Mouse (Mus musculus): ENCODE data around the gene Cd59b. TPM values are rescaled to one million over a fixed set of nuclear protein-coding genes. Genes with fewer than 3 reads are reported as not detected.
A peak's percentile ranks its signal among the peaks of the same experiment; 100 is the strongest.
"Not testable (repeated sequence)": the region's sequence is repeated elsewhere in the genome, so short reads cannot be mapped to it uniquely, and the experiment has no call there.

Gene Cd59b
- polyA plus RNA-seq, 1 experiment = 2.2 TPM

- no peak for DNase-seq (ENCODE audit: low read depth, low spot score)
- 81% methylated on average over 4 of the region's 4 CpGs for WGBS
Observed at GRCm38 (mm10) chr2:104110031-104110430, 40.4 kb downstream of the Cd59b start.

DNA sequence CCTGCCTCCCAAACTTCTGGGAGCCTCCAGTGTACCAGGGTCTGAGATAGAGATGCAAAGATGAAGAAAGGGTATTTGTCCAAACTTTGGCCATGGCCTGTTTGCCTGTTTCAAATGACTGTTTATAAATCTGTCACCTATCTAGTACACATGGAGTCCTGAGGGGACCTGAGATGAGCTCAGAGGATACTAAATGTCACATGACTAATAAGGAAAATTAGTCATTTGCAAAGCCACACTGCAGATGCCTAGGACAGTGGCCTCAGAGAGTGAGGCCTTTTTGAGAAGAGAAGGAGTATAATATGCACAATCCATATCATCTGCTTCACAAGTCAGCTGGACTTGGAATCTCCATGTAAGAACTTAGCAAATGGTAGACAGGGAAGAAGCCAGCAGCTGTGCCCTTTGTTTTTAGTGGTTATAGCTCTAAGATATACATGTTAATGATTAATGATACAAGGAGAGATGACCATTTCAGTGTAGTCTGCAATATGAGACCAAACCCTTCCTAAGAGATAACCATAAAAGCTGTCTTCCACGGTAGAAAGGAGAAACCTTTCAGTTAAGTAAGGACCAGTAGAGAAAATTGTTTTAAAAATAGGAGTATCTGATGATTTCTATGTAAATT, 41.6 kb downstream of the Cd59b start:
- WGBS = no CpG with 5 or more reads among the region's 1 CpGs
- not testable (repeated sequence) for DNase-seq (ENCODE audit: low read depth, low spot score)

GRCm38 (mm10) chr2:104113563-104113962, 43.9 kb downstream of the Cd59b start:
- DNase-seq (ENCODE audit: low read depth, low spot score) = not testable (repeated sequence)

- WGBS = 63% methylated on average over 3 of the region's 3 CpGs
- no peak for DNase-seq (ENCODE audit: low read depth, low spot score)
Observed at GRCm38 (mm10) chr2:104114898-104115297, 45.2 kb downstream of the Cd59b start.

DNA sequence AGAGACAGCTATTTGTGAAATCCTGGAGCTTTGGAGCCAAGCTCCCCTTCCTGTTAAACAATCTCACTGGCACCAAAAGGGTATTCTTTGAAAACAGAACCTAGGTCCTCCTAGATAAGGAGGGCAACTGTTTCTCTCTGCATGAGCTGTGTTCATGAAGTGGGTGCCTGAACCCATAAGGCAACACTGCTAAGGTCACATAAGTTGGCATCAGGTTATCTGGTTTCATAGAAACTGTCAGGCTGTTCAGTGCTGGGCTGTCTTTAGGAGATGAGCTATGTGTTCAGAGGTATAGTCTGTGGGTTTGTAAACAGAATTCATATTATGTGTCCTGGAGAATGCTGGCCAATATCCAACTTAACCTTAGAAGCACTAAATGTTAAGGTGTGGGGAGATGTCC, 47.5 kb downstream of the Cd59b start:
- DNase-seq (ENCODE audit: low read depth, low spot score) = not testable (repeated sequence)

- DNase-seq (ENCODE audit: low read depth, low spot score) = no peak
- 52% methylated on average over 1 of the region's 1 CpGs for WGBS
Observed at GRCm38 (mm10) chr2:104119097-104119496, 49.4 kb downstream of the Cd59b start.

DNA sequence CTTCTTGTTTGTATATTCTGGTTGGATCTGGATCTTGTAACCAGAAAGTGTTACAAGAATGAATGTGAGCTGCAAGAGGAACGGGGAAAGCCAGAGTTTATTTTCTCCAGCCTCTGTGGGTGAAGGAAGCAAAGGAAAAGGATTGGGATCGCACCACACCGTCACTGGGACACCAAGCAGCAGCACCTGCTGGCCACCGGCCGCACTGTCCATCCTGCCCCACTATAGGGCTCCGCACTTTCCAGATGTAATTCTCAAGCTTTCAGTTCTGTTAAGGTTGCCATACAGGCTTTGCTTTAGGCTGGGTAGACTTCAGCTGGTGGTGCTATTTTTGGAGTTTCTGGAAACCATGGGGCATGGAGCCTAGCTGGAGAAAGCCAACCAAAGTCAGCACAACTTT, 50.7 kb downstream of the Cd59b start:
- no peak for DNase-seq (ENCODE audit: low read depth, low spot score)
- WGBS = 68% methylated on average over 6 of the region's 6 CpGs

DNA sequence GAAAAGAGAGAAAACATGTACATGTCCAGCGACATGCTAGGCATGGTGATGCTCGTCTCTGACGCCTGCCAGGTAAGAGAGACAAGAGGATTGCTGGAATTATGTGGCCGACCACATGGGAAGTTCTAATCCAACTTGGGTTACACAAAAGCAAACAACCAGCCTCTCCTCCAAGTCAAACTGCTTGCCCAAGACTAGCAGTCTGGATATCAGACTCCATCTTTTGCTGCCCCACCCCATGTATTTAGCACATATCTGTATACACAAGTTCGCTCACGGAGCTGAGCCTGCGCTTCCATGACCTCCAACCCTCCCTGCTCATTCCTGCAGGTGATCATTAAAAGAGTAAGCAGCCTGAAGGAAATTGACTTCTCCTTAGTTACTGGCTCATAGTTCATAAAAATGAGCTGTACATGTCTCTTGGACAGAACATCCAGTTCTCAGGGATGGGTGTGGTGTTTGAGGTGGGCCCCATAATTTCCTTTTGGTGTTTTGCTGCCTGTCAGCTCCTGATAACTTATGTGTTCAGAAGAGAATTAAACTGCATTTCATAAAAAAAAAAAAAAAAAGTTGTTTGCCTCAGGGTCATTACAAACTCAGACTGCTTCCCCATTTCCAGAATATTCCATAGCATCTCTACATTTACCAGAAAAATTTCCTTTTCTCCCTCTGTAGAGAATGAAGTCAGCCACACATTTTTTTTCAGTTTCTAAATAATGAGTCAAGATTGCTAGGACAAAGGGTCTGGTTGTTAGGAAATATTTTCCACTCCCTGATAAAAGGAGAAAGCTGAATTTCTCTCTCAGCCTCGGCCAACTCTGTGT, 52.2 kb downstream of the Cd59b start:
- DNase-seq (ENCODE audit: low read depth, low spot score) = no peak

DNA sequence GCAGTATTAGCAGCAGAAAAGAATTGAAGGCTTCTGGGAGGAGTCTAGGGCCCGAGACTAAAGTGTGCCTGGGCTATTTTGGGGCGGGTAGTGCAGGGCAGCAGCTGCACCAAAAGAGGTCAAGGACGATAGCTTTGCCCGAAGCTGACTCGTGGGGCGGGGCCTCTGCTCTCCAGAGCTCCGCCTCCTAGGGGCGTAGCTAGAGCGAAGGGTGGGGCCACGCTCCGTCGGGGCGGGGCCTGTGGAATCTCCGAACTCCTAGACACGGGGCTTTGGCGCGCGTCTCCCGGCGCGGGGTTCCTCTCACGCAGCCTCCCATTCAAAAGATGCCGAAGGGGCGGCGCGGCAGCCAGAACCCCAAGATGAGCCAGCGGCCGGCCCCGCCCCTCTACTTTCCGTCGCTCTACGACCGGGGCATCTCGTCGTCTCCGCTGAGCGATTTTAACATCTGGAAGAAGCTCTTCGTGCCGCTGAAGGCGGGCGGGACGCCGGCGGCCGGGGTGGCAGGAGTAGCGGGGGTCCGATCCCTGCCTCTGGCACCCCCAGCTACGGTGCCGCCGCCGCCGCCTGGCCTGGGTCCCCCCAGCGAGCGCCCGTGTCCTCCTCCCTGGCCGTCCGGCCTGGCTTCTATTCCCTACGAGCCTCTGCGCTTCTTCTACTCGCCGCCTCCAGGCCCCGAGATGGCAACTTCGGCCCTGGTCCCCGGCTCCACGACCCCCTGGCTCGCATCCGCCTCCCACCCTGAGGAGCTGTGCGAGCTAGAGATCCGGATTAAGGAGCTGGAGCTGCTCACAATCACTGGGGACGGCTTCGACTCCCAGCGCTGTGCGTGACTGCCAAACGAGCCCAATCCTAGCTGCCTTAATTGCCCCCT, 53.1 kb downstream of the Cd59b start, which contains the start of gene A930018P22Rik:
Gene A930018P22Rik, plus strand, starts transcription at position 265 of the 874 bp plus-strand sequence.
- 2% methylated on average over 74 of the region's 74 CpGs for WGBS
- DNase-seq (ENCODE audit: low read depth, low spot score) = peak; percentile 47

More for the DNA sequence above, 52.2 kb downstream of the Cd59b start:
- WGBS = 48% methylated on average over 8 of the region's 8 CpGs

- WGBS = 42% methylated on average over 3 of the region's 3 CpGs
- no peak for DNase-seq (ENCODE audit: low read depth, low spot score)
Observed at GRCm38 (mm10) chr2:104123540-104123939, 53.9 kb downstream of the Cd59b start.

DNA sequence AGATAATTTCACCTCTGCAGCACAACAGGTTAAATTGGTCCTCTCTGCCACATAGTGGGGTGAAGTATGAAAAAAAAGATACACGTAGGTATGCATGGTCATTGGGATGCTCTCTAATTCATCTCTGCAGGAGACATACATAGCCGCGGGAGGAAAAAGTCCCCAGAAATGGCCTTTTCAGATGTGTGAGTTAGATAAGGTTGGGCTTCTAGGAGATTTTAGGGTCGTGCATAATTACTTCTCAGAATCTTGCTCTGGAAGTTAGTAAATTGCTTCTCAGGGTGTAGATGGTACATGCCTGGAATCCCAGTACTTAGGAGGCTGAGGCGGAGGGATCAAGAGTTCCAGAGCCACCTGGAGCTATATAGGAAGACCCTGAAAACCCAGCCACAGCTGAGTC, 54.4 kb downstream of the Cd59b start:
- WGBS = 75% methylated on average over 5 of the region's 5 CpGs

DNA sequence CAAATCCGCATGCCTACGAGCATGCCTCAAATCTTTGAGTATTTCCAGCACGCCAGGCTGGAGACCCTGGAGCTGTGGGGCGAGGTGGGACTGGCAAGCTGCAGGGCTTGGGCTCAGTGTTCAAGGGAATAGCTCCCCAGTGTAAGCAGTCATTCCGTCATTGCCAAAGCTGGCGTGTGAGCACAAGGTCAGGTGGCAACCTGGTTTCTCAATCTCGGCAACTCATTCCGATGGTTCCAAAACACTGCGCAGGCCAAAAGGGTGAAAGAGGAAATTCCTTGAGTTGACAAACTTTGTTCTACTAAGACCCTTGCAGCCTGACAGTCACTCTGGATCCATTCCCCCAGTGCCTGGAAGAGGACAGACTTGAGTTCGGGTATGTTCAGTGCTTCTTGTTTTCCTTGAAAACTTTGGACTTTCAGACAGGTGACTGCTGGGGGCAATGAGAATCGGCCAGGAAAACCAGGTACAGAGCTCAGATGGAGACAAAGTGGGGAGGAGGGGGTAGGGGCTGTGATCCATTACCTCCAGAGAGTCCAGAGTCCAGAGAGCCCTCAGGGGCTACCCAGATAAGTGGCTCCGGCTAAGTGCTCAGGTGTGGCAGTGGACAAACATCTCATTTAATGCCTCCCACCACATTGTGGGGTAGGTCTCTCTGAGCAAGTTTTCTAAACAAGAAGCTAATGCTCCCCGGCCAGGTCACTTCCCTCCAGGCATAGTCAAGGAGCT, 59.3 kb downstream of the Cd59b start:
- DNase-seq (ENCODE audit: low read depth, low spot score) = no peak
- WGBS = 68% methylated on average over 13 of the region's 13 CpGs

More for the DNA sequence above, 54.4 kb downstream of the Cd59b start:
- DNase-seq (ENCODE audit: low read depth, low spot score) = no peak

- DNase-seq (ENCODE audit: low read depth, low spot score) = no peak
- 39% methylated on average over 6 of the region's 6 CpGs for WGBS
Observed at GRCm38 (mm10) chr2:104130165-104130564, 60.5 kb downstream of the Cd59b start.

DNA sequence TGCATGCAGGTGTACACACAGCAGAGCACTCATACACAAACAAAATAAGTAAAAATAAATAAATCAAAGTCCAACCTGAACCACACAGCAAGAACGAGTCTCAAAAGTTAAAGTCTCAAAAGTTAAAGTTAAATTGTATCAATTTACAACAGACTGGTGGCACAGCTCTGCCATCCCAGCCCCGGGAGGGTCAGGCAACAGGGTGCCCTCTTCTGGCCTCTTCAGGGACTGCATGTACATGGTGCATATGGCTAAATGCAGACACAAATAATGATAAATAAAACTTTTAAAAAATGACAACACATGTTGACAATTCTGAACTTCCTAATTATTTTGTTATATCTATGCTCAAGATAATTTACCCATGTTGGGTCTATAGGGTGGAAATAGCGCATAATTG, 61.3 kb downstream of the Cd59b start:
- 49% methylated on average over 3 of the region's 3 CpGs for WGBS
- DNase-seq (ENCODE audit: low read depth, low spot score) = no peak

DNA sequence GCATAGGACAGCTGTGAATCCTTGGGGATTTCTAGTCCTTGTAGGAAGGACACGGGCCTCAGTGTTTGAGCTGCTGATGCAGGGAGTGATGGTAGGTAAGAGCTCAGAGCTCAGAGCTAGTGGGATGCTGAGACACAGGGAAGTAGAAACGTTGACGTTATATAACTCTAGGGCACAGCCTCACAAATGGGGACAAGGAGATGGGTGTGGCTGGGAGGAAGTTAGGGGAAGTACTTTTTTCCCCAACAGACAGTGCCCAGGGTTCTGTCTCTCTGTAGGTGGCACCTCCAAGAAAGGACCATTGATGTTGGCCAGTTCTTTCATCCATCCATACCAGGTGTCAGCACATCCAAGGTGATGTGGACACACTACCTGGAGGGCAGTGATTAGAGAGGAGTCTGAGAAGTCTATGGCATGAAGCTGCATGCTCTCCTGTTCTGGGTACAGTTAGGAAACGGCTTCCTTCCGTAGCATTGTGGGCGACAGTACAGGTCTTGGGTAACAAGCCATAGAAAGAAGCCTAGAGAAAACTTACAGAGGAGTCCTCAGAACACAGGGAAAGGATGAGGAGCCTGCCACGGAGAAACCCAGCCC, 62.7 kb downstream of the Cd59b start:
- 65% methylated on average over 7 of the region's 7 CpGs for WGBS
- DNase-seq (ENCODE audit: low read depth, low spot score) = no peak

DNA sequence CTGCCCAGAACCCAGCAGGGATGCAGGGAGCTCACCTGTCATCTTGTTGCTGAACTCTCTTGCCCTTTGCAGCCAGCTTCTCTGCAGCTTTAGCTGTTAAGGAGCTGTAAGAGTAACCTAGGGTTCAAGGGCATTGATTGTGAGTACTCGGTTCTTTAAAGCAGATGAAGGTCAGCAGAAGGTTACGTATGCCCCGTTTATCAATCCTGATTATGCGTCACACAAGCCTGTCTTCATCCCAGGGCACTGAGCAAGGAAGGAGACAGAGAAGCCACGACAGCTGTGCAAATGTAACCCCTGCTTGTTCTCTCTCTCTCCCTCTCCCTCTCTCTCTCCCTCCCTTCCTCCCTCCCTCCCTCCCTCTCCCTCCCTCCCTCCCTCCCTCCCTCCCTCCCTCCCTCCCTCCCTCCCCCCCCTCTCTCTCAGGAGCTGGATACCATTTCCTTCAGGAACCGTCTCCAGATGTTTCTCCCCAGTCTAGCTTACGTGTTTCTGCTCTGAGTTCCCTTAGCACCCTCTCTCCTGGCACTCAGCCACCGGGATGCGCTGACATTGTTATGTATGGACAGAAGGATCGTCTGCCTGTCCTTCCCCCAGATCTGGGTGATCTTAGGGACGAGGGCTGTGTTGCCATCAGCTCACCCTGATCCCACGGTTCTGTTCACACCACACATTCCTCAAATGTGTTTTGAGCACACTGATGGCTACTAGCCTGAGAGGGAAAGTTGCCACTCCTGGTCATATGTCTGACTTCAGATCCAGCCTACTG, 63.6 kb downstream of the Cd59b start:
- DNase-seq (ENCODE audit: low read depth, low spot score) = no peak
- 24% methylated on average over 12 of the region's 12 CpGs for WGBS

DNA sequence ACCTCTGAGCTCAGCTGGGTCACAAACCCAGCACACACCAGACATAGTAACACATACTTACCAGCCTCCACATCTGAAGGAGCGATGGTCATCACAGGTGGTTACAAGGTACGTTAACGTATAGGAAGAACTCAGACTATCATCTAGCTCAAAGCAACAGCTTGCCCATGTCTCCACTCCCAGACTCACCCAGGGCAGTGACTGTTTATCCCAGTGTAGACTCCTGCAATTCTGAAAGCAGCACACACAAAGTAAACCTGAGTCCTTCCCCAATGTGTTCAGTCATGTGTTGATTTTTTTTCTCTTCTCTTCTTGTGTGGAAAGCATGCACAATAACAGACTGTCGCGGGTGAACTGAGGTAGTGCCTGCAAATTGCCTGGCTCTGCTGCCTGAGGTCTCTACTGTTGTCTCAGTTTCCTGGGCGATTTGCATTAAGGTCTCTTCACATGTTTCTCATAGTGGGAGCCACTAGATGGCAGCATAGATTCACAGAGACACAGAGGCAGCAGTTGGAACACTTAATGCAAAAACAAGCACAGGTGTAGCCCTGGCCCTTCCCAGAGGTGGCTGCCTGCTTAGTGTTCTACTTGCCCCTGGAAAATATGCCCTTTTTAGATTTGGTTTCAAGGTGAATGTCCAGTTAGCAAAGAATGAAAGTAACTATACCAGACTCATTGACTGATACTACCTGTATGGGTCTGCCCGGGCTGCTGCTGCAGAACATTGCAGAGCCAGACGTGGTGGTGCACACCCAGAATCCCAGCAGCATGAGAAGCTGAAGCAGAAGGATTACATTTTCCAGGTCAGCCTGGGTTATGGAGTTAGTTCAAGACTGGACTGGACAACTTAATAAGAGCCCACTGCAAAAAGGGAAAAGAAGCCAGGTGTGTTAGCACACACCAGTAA, 64.8 kb downstream of the Cd59b start:
- peak; percentile 38 for DNase-seq (ENCODE audit: low read depth, low spot score)
- 44% methylated on average over 8 of the region's 8 CpGs for WGBS
